In the genomic region with DNA sequence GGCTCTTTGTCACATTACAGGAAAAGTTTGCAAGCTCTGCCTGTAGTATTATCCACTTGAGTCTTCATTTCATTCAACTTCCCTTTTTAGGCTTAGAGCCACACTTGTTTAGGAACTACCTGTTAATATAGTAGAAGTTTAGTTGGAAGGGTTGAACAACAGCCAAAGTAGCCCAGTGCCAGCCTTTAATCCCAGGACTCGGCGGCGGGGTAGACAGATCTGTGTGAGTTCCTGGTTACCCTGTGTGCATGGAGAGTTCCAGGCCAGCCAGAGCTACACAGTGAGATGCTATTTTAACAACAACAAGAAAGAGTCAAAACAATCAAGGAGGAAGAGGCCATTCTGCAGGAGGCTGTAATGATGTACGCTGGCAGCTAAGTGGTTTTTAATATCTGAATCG, we compare ENCODE assay signal across 11 mouse cellular contexts.
"Had no signal": no experiment of that assay in that cellular context is flagged by ENCODE, and none has a peak within 500 bp of the region (broad histone marks: within the 10 kb centered on the region; RNA-seq: fewer than 3 reads in every experiment).

No protein-coding gene starts in this region.

- H3K36me3 ChIP-seq: limb, embryonic 15.5 days; liver, embryonic 12.5 days; lung, embryonic 15.5 days; midbrain, embryonic 13.5 days had no signal

- ATAC-seq: hindbrain, postnatal 0 days; liver, embryonic 12.5 days; midbrain, embryonic 13.5 days had no signal

- H3K9ac ChIP-seq: limb, embryonic 15.5 days; liver, embryonic 12.5 days; lung, embryonic 15.5 days; midbrain, embryonic 13.5 days had no signal

- H3K27me3 ChIP-seq: limb, embryonic 15.5 days; liver, embryonic 12.5 days; lung, embryonic 15.5 days; midbrain, embryonic 13.5 days had no signal

- H3K4me2 ChIP-seq: limb, embryonic 15.5 days; liver, embryonic 12.5 days; lung, embryonic 15.5 days; midbrain, embryonic 13.5 days had no signal

- H3K4me3 ChIP-seq: limb, embryonic 15.5 days; liver, embryonic 12.5 days; lung, embryonic 15.5 days; midbrain, embryonic 13.5 days had no signal

- H3K27ac ChIP-seq: hindbrain, postnatal 0 days; limb, embryonic 15.5 days; liver, embryonic 12.5 days; lung, embryonic 15.5 days; midbrain, embryonic 13.5 days; stomach, postnatal 0 days had no signal

- H3K4me1 ChIP-seq: limb, embryonic 15.5 days; liver, embryonic 12.5 days; lung, embryonic 15.5 days had no signal

- DNase-seq: layer of hippocampus, adult 9-11 months; layer of hippocampus, postnatal 36 days; right cerebral cortex, adult 18-20 months; right cerebral cortex, postnatal 25 days; thymus, postnatal 4 days had no signal

- H3K9me3 ChIP-seq: limb, embryonic 15.5 days; liver, embryonic 12.5 days; lung, embryonic 15.5 days; midbrain, embryonic 13.5 days had no signal
